Mouse (Mus musculus) megakaryocyte, embryonic 14.5 days (primary cell): ENCODE results near the gene Gm2431.
"Not testable (repeated sequence)": the region's sequence is repeated elsewhere in the genome, so short reads cannot be mapped to it uniquely, and the experiment has no call there.

Experiments
- FLI1 ChIP-seq: IDR thresholded peaks from 2 replicates; pipeline ENCODE4 v1.6.1; 2012; ENCODE audit warnings: low read length, inconsistent platforms, mixed read lengths
- GATA1 ChIP-seq: IDR thresholded peaks from 3 replicates; pipeline ENCODE4 v1.6.1; 2012; ENCODE audit warnings: mixed read lengths, low read length, inconsistent platforms, borderline replicate concordance

GRCm38 (mm10) chr7:142229871-142230270, 28.3 kb downstream of the Gm2431 start, which contains the start of gene Krtap5-5:
- TF ChIP-seq GATA1, FLI1: not testable (repeated sequence)
